Mouse (Mus musculus): ENCODE data around the gene Cdk14. TPM values are rescaled to one million over a fixed set of nuclear protein-coding genes. Genes with fewer than 3 reads are reported as not detected.

The Cdk14 gene
- polyA plus RNA-seq, 1 experiment from 2014 or later, result 21.8 TPM

DNA sequence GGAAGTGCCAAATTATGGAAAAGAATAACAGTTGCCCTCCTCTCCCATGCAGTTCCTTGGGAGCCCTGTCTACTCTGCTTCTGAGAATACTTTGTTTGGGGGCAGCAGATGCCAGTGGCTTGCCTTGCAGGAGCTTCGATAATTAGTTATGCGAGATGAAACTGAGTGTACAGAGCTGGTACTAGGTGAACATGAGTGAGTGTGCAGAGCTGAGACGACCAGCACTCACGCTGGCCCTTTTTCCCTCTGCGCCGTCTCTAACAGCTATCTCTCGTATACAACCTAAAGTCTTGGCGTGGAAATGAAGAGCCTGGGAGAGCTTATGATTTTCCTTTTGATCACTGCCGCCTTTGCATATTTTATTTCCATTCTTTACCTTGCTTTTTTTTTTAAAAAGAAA is 558.5 kb downstream of the Cdk14 start:
- Histone ChIP-seq H3K9ac (no peak overlapping the region), H3K27me3 (no peaks in the 10 kb centered on the region), H3K9me3 (replicated peaks) (no peaks in the 10 kb centered on the region), H3K27ac (peak overlapping the region; percentile 78), H3K4me2 (no peak overlapping the region), H3K4me3 (no peak overlapping the region), H3K4me1 (peaks cover 53% of the 10 kb centered on the region), H3K36me3 (ENCODE audit: poor library complexity, severe bottlenecking) (no peaks in the 10 kb centered on the region)
- peak; percentile 23 for ATAC-seq
- 66% methylated on average over 9 of the region's 9 CpGs for WGBS

GRCm38 (mm10) chr5:4861141-4861540 is 559.0 kb downstream of the Cdk14 start:
- peak overlapping the region; percentile 78 for H3K27ac ChIP-seq
- H3K9me3 ChIP-seq (replicated peaks), result no peaks in the 10 kb centered on the region
- peaks cover 52% of the 10 kb centered on the region for H3K4me1 ChIP-seq
- peak; percentile 42 for ATAC-seq
- no peaks in the 10 kb centered on the region for H3K36me3 ChIP-seq (ENCODE audit: poor library complexity, severe bottlenecking)
- H3K9ac ChIP-seq, result no peak overlapping the region
- H3K4me2 ChIP-seq, result no peak overlapping the region
- no peaks in the 10 kb centered on the region for H3K27me3 ChIP-seq
- no peak overlapping the region for H3K4me3 ChIP-seq
- WGBS, result 57% methylated on average over 2 of the region's 2 CpGs

DNA sequence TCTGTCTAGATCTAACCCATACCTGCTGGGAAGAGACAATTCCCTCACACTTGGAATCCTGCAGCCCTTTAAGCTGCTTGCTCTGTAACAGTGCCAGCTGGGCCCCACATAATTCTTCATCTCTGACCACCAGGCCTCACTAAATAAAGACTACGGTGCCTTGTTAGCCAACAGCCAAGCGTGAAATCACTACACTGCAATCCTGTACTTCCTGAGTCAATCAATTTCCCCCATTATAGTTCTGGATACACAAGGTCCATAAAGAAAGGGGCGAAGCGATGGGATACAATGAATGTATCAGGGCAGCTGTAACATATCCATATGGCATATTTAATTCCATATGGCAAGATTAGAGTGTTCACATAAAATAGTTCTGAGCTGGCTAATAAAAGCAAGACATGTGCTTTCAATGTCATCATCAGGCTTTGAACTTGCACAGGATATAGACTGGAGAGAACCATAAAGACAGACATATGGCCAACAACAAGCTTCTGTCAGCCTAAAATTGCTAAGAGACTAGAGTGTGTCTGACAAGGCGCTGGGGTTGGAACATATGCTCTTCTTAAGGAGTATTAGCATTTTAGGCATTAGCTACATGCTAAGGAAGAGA is 562.0 kb downstream of the Cdk14 start:
- no peaks in the 10 kb centered on the region for H3K27me3 ChIP-seq
- H3K4me1 ChIP-seq, result peaks cover 41% of the 10 kb centered on the region
- no peaks in the 10 kb centered on the region for H3K9me3 ChIP-seq (replicated peaks)
- no peak overlapping the region for H3K9ac ChIP-seq
- H3K36me3 ChIP-seq (ENCODE audit: poor library complexity, severe bottlenecking), result no peaks in the 10 kb centered on the region
- WGBS, result 25% methylated on average over 5 of the region's 5 CpGs
- H3K27ac ChIP-seq, result peak overlapping the region; percentile 67
- no peak overlapping the region for H3K4me2 ChIP-seq
- peak; percentile 82 for ATAC-seq
- H3K4me3 ChIP-seq, result no peak overlapping the region

GRCm38 (mm10) chr5:4853503-4853902 is 566.6 kb downstream of the Cdk14 start:
- H3K4me1 ChIP-seq, result peaks cover 26% of the 10 kb centered on the region
- 96% methylated on average over 2 of the region's 2 CpGs for WGBS
- ATAC-seq, result no peak

GRCm38 (mm10) chr5:4852711-4853320 is 567.3 kb downstream of the Cdk14 start:
- no peaks in the 10 kb centered on the region for H3K9me3 ChIP-seq (replicated peaks)

More at GRCm38 (mm10) chr5:4853503-4853902, 566.6 kb downstream of the Cdk14 start:
- no peak overlapping the region for H3K4me2 ChIP-seq
- no peak overlapping the region for H3K27ac ChIP-seq
- H3K4me3 ChIP-seq, result no peak overlapping the region
- no peaks in the 10 kb centered on the region for H3K9me3 ChIP-seq (replicated peaks)
- no peaks in the 10 kb centered on the region for H3K27me3 ChIP-seq
- no peak overlapping the region for H3K9ac ChIP-seq
- H3K36me3 ChIP-seq (ENCODE audit: poor library complexity, severe bottlenecking), result no peaks in the 10 kb centered on the region

DNA sequence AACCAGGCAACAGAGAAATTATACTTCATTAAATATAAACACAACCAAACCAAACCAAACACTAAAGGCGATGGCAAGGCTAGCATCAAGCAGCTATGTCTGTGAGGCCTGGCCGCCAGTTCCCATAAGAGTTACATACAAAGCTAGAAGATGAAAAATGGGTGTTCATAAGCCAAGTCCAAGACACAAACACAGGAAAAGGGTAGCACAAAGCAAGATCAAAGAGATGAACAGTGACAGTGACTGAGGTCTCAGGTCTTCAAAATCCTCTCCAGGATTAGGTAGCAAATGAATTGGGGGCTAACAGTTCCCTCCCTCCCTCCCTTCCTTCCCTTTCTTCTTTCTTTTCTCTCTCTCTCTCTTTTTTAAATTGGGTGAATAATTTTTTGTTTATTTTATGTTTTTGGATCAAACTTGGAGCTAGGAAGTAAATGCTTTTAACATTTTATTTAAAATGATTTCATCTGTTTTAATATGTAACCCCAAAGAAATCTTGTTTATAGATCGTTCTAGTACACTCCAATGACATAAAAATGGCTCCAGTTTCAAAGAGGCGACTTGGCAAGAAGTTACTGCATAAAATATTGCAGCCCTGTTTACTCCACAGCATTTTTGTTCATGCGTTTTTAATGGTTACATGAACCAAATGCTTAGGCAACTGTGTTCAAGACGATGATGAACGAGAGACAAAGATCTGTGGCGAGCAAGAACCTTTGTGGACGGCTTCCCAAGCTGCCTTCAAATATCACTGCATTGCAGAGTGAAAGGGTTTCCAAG is 568.0 kb downstream of the Cdk14 start:
- peak; percentile 12; the same call in 1 of the 2 replicates for ATAC-seq
- Histone ChIP-seq H3K27me3 (no peaks in the 10 kb centered on the region), H3K36me3 (ENCODE audit: poor library complexity, severe bottlenecking) (no peaks in the 10 kb centered on the region), H3K4me2 (no peak overlapping the region), H3K9me3 (replicated peaks) (no peaks in the 10 kb centered on the region), H3K27ac (peak overlapping the region; percentile 85), H3K9ac (no peak overlapping the region), H3K4me1 (peaks cover 18% of the 10 kb centered on the region), H3K4me3 (no peak overlapping the region)
- 85% methylated on average over 9 of the region's 9 CpGs for WGBS

More at GRCm38 (mm10) chr5:4852711-4853320, 567.3 kb downstream of the Cdk14 start:
- Histone ChIP-seq H3K36me3 (ENCODE audit: poor library complexity, severe bottlenecking) (no peaks in the 10 kb centered on the region), H3K27ac (no peak overlapping the region), H3K4me3 (no peak overlapping the region), H3K4me2 (no peak overlapping the region), H3K9ac (no peak overlapping the region), H3K4me1 (peaks cover 19% of the 10 kb centered on the region), H3K27me3 (no peaks in the 10 kb centered on the region)
- WGBS, result 88% methylated on average over 6 of the region's 6 CpGs
- ATAC-seq, result no peak

- Histone ChIP-seq H3K4me2 (no peak overlapping the region), H3K4me1 (peaks cover 18% of the 10 kb centered on the region), H3K4me3 (no peak overlapping the region), H3K27me3 (no peaks in the 10 kb centered on the region), H3K27ac (peak overlapping the region; percentile 85), H3K9ac (no peak overlapping the region), H3K9me3 (replicated peaks) (no peaks in the 10 kb centered on the region), H3K36me3 (ENCODE audit: poor library complexity, severe bottlenecking) (no peaks in the 10 kb centered on the region)
- ATAC-seq, result peak; percentile 98
- 90% methylated on average over 4 of the region's 4 CpGs for WGBS
Observed at GRCm38 (mm10) chr5:4851245-4851933, 568.7 kb downstream of the Cdk14 start.

DNA sequence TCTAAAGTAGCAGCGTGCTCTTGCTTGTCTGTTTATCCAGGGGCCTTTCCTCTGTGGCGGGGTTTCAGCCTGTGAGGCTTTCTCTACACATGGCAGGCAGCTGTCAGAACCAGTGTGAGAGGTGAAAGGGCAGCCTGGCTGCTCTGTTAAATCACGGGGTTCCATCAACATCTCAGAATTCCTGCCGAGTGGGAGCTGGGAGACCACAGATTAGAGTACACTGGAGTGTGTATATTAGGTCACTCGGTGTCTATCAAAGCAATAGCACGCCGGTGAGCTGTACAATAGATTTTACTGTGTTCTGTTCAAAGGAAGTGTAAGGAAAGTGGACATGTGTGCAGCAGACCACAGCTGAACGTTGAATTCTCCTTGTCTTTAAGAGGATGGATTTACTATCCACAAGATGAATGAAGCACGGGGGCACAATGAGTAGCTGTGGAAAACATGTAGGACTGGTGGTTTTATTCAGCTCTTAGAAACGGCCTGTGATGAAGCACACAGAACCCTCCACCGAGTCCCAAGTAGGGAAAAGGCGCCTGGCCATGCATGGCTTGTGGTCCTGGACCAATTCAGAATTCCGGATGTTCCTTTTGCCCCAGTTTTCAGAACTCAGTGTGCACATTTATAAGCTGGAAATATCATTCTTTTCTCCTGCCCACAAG is 585.2 kb downstream of the Cdk14 start:
- Histone ChIP-seq H3K9me3 (replicated peaks) (no peaks in the 10 kb centered on the region), H3K27ac (peak overlapping the region; percentile 64), H3K9ac (no peak overlapping the region), H3K4me1 (peaks cover 18% of the 10 kb centered on the region), H3K36me3 (ENCODE audit: poor library complexity, severe bottlenecking) (no peaks in the 10 kb centered on the region), H3K4me2 (no peak overlapping the region), H3K27me3 (no peaks in the 10 kb centered on the region), H3K4me3 (no peak overlapping the region)
- 18% methylated on average over 13 of the region's 13 CpGs for WGBS
- peak; percentile 85 for ATAC-seq

DNA sequence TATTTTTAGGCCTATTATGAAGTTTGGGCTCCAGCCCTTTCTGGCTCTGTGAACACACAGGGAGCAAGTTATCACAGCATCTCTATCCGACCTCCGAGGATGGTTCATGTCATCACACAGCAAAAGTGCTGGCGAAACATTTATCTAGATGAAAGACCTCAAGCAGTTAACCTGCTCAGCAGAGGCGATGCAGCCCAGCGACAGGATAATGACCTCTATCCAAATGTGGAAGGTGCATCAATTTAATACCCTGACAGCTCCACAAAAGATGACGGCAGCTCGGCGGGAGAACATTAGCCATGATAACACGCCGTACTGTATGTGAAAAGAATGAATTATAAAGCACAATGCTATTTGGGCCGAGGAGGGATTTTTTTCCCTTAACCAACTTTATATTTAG is 586.2 kb downstream of the Cdk14 start:
- no peaks in the 10 kb centered on the region for H3K27me3 ChIP-seq
- no peaks in the 10 kb centered on the region for H3K9me3 ChIP-seq (replicated peaks)
- no peaks in the 10 kb centered on the region for H3K36me3 ChIP-seq (ENCODE audit: poor library complexity, severe bottlenecking)
- H3K9ac ChIP-seq, result 0 out of 2 replicates have a peak overlapping the region, but pooled peaks have one; percentile 9
- peaks cover 18% of the 10 kb centered on the region for H3K4me1 ChIP-seq
- no peak overlapping the region for H3K27ac ChIP-seq
- peak overlapping the region; percentile 25; the same call in 1 of the 2 replicates for H3K4me2 ChIP-seq
- peak; percentile 50; the same call in 1 of the 2 replicates for ATAC-seq
- H3K4me3 ChIP-seq, result no peak overlapping the region
- 28% methylated on average over 11 of the region's 11 CpGs for WGBS

- Histone ChIP-seq H3K27ac (no peak overlapping the region), H3K4me1 (peaks cover 8% of the 10 kb centered on the region), H3K9ac (no peak overlapping the region), H3K9me3 (replicated peaks) (no peaks in the 10 kb centered on the region), H3K4me2 (no peak overlapping the region), H3K4me3 (no peak overlapping the region), H3K27me3 (no peaks in the 10 kb centered on the region), H3K36me3 (ENCODE audit: poor library complexity, severe bottlenecking) (no peaks in the 10 kb centered on the region)
- 95% methylated on average over 2 of the region's 2 CpGs for WGBS
- no peak for ATAC-seq
Observed at GRCm38 (mm10) chr5:4826886-4827285, 593.2 kb downstream of the Cdk14 start.

DNA sequence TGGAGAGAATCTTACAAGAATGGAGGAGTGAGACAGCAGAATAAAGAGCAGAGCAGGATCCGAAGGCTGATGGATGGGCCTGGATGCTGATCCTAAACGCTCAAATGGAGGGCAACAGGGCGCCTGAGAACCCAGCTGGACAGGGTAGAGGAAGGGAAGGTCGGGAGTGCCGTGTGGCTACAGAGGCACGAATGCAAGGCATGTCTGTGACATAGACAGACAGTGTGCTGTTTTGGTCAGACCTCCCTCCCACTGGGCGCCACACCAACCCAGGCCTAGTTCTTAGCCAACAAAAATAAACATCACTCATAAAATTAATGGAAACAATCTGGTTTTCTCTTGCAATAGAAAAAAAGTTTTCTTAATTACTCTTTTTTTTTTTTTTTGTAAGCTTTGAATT is 594.2 kb downstream of the Cdk14 start:
- Histone ChIP-seq H3K4me3 (no peak overlapping the region), H3K9me3 (replicated peaks) (no peaks in the 10 kb centered on the region), H3K27me3 (no peaks in the 10 kb centered on the region), H3K27ac (no peak overlapping the region), H3K36me3 (ENCODE audit: poor library complexity, severe bottlenecking) (no peaks in the 10 kb centered on the region), H3K9ac (no peak overlapping the region), H3K4me2 (no peak overlapping the region), H3K4me1 (peaks cover 18% of the 10 kb centered on the region)
- 86% methylated on average over 7 of the region's 7 CpGs for WGBS
- no peak for ATAC-seq
